Mouse (Mus musculus): ENCODE data around the gene Rbbp8nl. TPM values are rescaled to one million over a fixed set of nuclear protein-coding genes. Genes with fewer than 3 reads are reported as not detected.

Rbbp8nl gene
- 0.81 and 0.84 TPM in 2 replicates for polyA plus RNA-seq (2014; fragmentation: Nextera tagmentation; extraction: Ambion mirVana)

DNA sequence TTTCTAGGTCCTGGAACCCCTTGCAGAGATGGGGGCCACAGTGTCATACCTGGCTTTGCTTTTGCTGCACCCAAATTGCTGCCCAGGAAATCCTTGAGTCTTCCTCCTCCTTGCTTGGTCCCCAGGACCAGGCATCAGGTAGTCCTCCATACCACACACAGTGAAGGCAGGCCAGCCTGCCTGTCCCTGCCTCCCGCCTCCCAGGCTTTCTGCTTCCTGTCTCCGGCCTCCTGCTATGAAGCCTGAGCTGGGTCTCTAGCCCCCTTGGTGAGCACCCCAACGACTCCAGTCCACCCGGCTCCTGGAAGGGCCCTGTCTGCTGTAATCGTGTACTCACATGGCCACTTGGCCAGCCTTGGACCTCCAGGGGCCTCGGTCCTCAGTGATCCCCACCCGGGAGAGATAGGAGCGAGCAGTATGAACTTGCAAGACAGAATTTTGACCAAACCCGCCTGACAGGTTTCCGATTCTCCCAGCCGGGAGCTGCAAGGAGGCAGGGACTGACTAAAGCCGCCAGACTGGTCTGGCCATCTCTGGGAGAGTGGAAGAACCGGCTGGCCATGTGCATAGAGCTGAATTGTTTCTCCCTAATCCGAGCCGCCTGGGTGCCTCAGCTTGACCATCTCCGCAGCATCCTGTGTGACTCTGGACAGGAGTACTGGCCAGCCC lies at the start of gene Rbbp8nl:
Rbbp8nl (minus strand) TSS at position 440 of the 669 bp plus-strand sequence.
- H3K9me3 ChIP-seq (ENCODE audit: control insufficient read depth, low read length), result no peaks in the 10 kb centered on the region
- H3K9ac ChIP-seq (ENCODE audit: low read depth, low read length), result peak within 1 kb of the TSS; percentile 34; the same call in 1 of the 2 replicates
- no peaks in the 10 kb centered on the region for H3K27me3 ChIP-seq (replicated peaks; ENCODE audit: control insufficient read depth, insufficient read depth, low read length)
- no peaks in the 10 kb centered on the region for H3K4me1 ChIP-seq (ENCODE audit: control insufficient read depth, insufficient read depth, low read length)
- DNase-seq (ENCODE audit: low spot score) (peak; percentile 89), ATAC-seq (ENCODE audit: low read depth) (peak; percentile 83)
- peak within 1 kb of the TSS; percentile 77 for H3K27ac ChIP-seq (replicated peaks; ENCODE audit: low read depth, low read length)
- H3K4me2 ChIP-seq (ENCODE audit: low read depth, low read length), result peak within 1 kb of the TSS; percentile 38
- H3K36me3 ChIP-seq (ENCODE audit: control insufficient read depth, insufficient read depth, low read length), result no peaks in the 10 kb centered on the region
- WGBS, result 26% methylated on average over 16 of the region's 16 CpGs
- H3K4me3 ChIP-seq (ENCODE audit: low read depth, low read length), result peak within 1 kb of the TSS; percentile 20; the same call in 1 of the 2 replicates

DNA sequence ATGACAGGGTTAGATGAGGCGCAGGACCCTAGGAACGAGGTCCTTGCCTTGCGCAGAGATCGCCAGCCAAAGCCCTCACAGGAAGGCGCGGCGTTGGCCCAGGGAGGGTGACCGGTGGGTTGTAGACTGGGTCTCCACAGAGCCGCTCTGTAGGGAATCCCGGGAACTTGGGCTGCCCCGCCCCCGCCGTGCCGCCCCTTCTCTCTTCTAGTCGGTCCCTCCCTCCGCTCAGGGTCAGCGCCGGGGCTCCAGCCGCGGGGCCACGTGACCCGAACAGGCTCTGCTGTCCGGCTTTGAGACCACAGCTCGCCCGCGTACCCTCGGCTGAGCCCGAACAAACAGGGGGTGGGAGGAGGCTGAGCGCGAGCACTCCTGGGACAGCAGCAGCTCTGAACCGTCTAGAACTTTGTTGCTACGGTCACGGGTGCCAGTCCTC lies 44.9 kb upstream of the Rbbp8nl start, which contains the start of gene Gata5:
Gata5 (minus strand) TSS at position 149 of the 436 bp plus-strand sequence.
- ATAC-seq (ENCODE audit: low read depth) (peak; percentile 61), DNase-seq (ENCODE audit: low spot score) (peak; percentile 26)
- Histone ChIP-seq H3K27me3 (replicated peaks; ENCODE audit: control insufficient read depth, insufficient read depth, low read length) (peaks cover 66% of the 10 kb centered on the region), H3K4me2 (ENCODE audit: low read depth, low read length) (peak within 1 kb of the TSS; percentile 56), H3K9ac (ENCODE audit: low read depth, low read length) (peak within 1 kb of the TSS; percentile 25; the same call in 1 of the 2 replicates), H3K9me3 (ENCODE audit: control insufficient read depth, low read length) (no peaks in the 10 kb centered on the region), H3K4me3 (ENCODE audit: low read depth, low read length) (peak within 1 kb of the TSS; percentile 35), H3K4me1 (ENCODE audit: control insufficient read depth, insufficient read depth, low read length) (peaks cover 8% of the 10 kb centered on the region; the same call in 1 of the 2 replicates), H3K36me3 (ENCODE audit: control insufficient read depth, insufficient read depth, low read length) (no peaks in the 10 kb centered on the region), H3K27ac (replicated peaks; ENCODE audit: low read depth, low read length) (no peak within 1 kb of the TSS)
- WGBS, result 1% methylated on average over 14 of the region's 33 CpGs

DNA sequence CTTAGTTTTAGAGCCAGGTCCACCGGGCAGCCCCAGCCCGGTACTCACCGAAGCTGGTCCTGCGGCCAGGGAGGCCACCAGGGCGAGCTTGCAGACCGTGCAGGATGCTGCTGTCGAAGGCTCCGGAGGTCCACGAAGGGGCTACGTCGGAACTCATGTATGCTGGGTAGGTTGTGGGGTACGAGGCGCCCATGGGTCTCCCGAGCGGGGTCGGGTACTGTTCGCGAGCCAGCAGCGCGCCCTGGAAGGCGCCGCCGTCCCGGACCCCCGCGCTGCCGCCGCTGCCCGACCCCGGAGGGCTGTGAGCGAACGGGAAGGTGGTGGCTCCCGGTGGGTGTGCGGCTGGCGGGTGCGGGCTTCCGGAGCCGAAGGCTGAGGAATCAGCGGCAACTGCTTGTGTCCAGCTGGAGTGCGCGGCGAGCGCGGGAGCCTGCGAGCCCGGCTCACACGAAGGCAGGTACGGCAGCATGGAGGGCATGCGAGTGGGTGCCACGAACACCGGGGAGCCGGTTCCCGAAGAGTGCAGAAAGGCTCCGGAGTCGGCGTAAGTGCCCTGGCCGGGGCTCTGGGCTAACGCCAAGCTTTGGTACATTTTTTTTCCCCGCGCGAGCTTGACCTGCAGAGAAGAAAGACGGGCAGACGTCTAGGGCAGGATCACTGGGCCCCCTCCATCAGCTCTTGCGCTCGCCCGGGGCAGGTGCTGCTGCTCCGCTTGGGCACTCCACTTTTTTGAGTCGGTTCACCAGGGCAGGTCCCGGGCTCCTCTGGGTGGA lies 44.3 kb upstream of the Rbbp8nl start:
- Histone ChIP-seq H3K27ac (replicated peaks; ENCODE audit: low read depth, low read length) (no peak overlapping the region), H3K27me3 (replicated peaks; ENCODE audit: control insufficient read depth, insufficient read depth, low read length) (peaks cover 66% of the 10 kb centered on the region), H3K4me2 (ENCODE audit: low read depth, low read length) (peak overlapping the region; percentile 56), H3K4me1 (ENCODE audit: control insufficient read depth, insufficient read depth, low read length) (peaks cover 8% of the 10 kb centered on the region; the same call in 1 of the 2 replicates), H3K9ac (ENCODE audit: low read depth, low read length) (peak overlapping the region; percentile 25; the same call in 1 of the 2 replicates), H3K36me3 (ENCODE audit: control insufficient read depth, insufficient read depth, low read length) (no peaks in the 10 kb centered on the region), H3K9me3 (ENCODE audit: control insufficient read depth, low read length) (no peaks in the 10 kb centered on the region), H3K4me3 (ENCODE audit: low read depth, low read length) (peak overlapping the region; percentile 35)
- 1% methylated on average over 50 of the region's 69 CpGs for whole genome bisulfite sequencing
- ATAC-seq (ENCODE audit: low read depth), result peak; percentile 19; the same call in 1 of the 2 replicates
- DNase-seq (ENCODE audit: low spot score), result no peak

DNA sequence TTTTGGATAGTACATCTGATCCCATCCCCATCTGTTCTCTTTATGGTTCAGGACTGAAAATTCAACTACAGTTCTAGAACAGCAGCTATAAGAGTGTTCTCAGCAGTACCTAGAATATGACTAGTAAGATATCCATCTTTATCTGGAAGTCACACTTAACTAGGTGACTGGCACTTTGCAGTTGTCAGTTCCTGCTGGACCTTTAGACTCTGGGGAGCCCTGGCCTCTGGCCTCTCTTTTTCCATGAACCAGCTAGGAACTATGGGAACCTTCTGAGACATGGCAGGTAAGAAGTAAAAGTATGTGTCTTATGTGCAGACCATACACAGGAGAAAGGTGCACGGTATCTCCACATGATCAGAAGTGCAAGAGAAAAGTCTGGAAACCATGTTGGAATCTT lies 39.8 kb upstream of the Rbbp8nl start:
- H3K9me3 ChIP-seq (ENCODE audit: control insufficient read depth, low read length), result no peaks in the 10 kb centered on the region

DNA sequence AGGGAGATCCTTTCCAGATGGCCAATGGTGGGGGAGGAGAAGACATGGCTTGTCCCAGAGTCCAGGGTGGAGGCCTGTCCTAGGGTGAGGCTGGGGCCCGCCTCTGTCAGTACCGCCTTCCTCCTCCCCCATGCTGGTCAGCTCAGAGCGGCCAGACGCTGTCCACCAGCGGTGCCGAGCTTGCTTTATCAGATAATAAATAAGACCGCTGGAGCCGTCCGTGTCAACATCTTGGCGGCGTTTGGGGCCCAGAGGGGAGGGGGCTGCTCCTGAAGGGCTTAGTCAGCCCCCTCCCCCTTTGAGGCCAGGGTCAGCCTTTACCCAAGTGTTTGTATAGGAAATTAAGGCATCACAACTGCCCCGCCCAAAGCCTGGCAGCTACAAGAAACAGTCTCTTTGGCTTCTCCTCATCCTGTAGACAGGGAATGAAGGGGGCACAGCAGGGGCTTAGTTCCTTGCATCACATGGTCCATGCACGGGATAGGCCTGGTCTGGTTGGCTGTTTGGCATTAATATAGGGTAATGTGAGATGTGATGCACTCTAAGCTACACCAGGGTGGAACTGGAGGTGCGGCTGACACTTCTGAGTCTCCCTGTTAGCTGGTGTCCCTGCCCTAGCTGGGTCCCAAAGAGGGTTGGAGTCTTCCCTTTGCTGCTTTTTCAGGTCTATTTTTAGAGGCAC lies 33.1 kb upstream of the Rbbp8nl start:
- DNase-seq (ENCODE audit: low spot score), result no peak
- Histone ChIP-seq H3K4me3 (ENCODE audit: low read depth, low read length) (no peak overlapping the region), H3K4me2 (ENCODE audit: low read depth, low read length) (no peak overlapping the region), H3K9ac (ENCODE audit: low read depth, low read length) (no peak overlapping the region), H3K27me3 (replicated peaks; ENCODE audit: control insufficient read depth, insufficient read depth, low read length) (no peaks in the 10 kb centered on the region), H3K9me3 (ENCODE audit: control insufficient read depth, low read length) (no peaks in the 10 kb centered on the region), H3K4me1 (ENCODE audit: control insufficient read depth, insufficient read depth, low read length) (no peaks in the 10 kb centered on the region), H3K27ac (replicated peaks; ENCODE audit: low read depth, low read length) (no peak overlapping the region), H3K36me3 (ENCODE audit: control insufficient read depth, insufficient read depth, low read length) (no peaks in the 10 kb centered on the region)
- 43% methylated on average over 13 of the region's 14 CpGs for WGBS
- ATAC-seq (ENCODE audit: low read depth), result no peak

More for the DNA sequence above, 39.8 kb upstream of the Rbbp8nl start:
- Histone ChIP-seq H3K9ac (ENCODE audit: low read depth, low read length) (no peak overlapping the region), H3K4me2 (ENCODE audit: low read depth, low read length) (no peak overlapping the region), H3K27me3 (replicated peaks; ENCODE audit: control insufficient read depth, insufficient read depth, low read length) (peaks cover 34% of the 10 kb centered on the region), H3K27ac (replicated peaks; ENCODE audit: low read depth, low read length) (no peak overlapping the region), H3K36me3 (ENCODE audit: control insufficient read depth, insufficient read depth, low read length) (no peaks in the 10 kb centered on the region), H3K4me1 (ENCODE audit: control insufficient read depth, insufficient read depth, low read length) (peaks cover 6% of the 10 kb centered on the region; the same call in 1 of the 2 replicates), H3K4me3 (ENCODE audit: low read depth, low read length) (no peak overlapping the region)
- DNase-seq (ENCODE audit: low spot score) (no peak), ATAC-seq (ENCODE audit: low read depth) (no peak)
- WGBS, result 93% methylated on average over 1 of the region's 1 CpGs

DNA sequence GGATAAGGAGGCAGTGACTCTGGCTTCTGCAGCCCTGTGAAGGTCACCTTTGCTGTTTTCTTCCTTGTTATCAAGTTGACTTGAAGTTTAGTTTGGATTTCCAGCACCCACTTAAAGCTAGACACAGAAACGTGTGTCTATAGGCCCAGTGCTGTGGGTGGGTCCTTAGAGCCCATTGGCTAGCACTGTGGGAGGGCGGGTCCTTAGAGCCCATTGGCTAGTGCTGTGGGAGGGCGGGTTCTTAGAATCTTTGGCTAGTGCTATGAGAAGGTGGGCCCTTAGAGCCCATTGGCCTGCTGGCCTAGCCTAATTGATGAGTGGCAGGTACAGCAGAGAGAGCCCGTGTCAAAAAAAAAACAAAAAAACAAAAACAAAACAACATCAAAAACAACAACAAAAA lies 30.5 kb upstream of the Rbbp8nl start:
- DNase-seq (ENCODE audit: low spot score) (no peak), ATAC-seq (ENCODE audit: low read depth) (no peak)
- 59% methylated on average over 4 of the region's 4 CpGs for WGBS
- Histone ChIP-seq H3K36me3 (ENCODE audit: control insufficient read depth, insufficient read depth, low read length) (no peaks in the 10 kb centered on the region), H3K9me3 (ENCODE audit: control insufficient read depth, low read length) (no peaks in the 10 kb centered on the region), H3K4me1 (ENCODE audit: control insufficient read depth, insufficient read depth, low read length) (no peaks in the 10 kb centered on the region), H3K4me2 (ENCODE audit: low read depth, low read length) (no peak overlapping the region), H3K27me3 (replicated peaks; ENCODE audit: control insufficient read depth, insufficient read depth, low read length) (no peaks in the 10 kb centered on the region), H3K9ac (ENCODE audit: low read depth, low read length) (no peak overlapping the region), H3K27ac (replicated peaks; ENCODE audit: low read depth, low read length) (no peak overlapping the region), H3K4me3 (ENCODE audit: low read depth, low read length) (no peak overlapping the region)

DNA sequence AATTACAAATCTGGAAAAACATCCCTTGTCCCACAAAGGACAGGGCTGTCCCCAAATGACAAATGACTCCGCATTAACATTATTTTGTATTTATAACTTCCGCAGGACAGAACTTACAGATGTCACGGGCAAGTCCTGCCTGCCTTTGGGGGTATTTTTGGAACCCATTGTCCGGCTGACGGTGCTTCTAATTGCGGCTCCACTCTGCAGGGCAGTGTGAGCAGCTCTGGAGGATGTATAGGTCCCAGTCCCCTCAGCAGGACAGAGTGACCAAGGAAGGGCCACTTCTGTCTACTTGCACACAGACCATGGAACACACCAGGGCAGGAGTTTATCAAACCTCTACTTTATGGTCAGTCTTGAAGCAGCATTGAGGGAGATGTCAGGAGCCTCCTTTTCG lies 27.9 kb upstream of the Rbbp8nl start:
- WGBS, result 76% methylated on average over 7 of the region's 7 CpGs

DNA sequence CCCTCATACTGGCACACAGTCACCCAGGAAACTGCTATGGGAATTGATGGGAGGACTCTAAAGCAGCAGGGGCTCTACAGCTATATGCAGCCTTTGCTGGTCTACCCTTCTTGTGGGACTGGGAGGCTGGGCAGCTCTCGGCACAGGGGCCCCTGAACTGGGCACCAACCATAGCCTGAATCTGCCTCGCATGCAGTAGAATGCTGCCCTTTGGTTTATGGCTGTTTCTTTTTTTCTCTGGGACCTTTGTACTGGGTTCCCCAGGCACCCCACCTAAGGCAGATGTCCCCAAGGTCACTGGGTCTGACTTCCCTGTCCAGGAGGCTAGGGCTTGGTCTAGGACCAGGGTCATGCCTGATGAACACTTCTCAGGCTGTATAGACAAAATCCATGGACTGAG lies 24.6 kb upstream of the Rbbp8nl start:
- Histone ChIP-seq H3K36me3 (ENCODE audit: control insufficient read depth, insufficient read depth, low read length) (no peaks in the 10 kb centered on the region), H3K4me2 (ENCODE audit: low read depth, low read length) (no peak overlapping the region), H3K9ac (ENCODE audit: low read depth, low read length) (no peak overlapping the region), H3K27me3 (replicated peaks; ENCODE audit: control insufficient read depth, insufficient read depth, low read length) (no peaks in the 10 kb centered on the region), H3K9me3 (ENCODE audit: control insufficient read depth, low read length) (no peaks in the 10 kb centered on the region), H3K27ac (replicated peaks; ENCODE audit: low read depth, low read length) (no peak overlapping the region), H3K4me1 (ENCODE audit: control insufficient read depth, insufficient read depth, low read length) (no peaks in the 10 kb centered on the region), H3K4me3 (ENCODE audit: low read depth, low read length) (no peak overlapping the region)
- WGBS, result 83% methylated on average over 2 of the region's 2 CpGs
- ATAC-seq (ENCODE audit: low read depth) (no peak), DNase-seq (ENCODE audit: low spot score) (no peak)

More for the DNA sequence above, 27.9 kb upstream of the Rbbp8nl start:
- no peaks in the 10 kb centered on the region for H3K36me3 ChIP-seq (ENCODE audit: control insufficient read depth, insufficient read depth, low read length)
- no peak overlapping the region for H3K4me2 ChIP-seq (ENCODE audit: low read depth, low read length)
- no peak overlapping the region for H3K9ac ChIP-seq (ENCODE audit: low read depth, low read length)
- no peaks in the 10 kb centered on the region for H3K27me3 ChIP-seq (replicated peaks; ENCODE audit: control insufficient read depth, insufficient read depth, low read length)
- DNase-seq (ENCODE audit: low spot score) (no peak), ATAC-seq (ENCODE audit: low read depth) (no peak)
- no peak overlapping the region for H3K4me3 ChIP-seq (ENCODE audit: low read depth, low read length)
- no peaks in the 10 kb centered on the region for H3K4me1 ChIP-seq (ENCODE audit: control insufficient read depth, insufficient read depth, low read length)
- no peaks in the 10 kb centered on the region for H3K9me3 ChIP-seq (ENCODE audit: control insufficient read depth, low read length)
- no peak overlapping the region for H3K27ac ChIP-seq (replicated peaks; ENCODE audit: low read depth, low read length)
